Mouse (Mus musculus): ENCODE measurements around the gene Cpa1. TPM values are rescaled to one million over a fixed set of nuclear protein-coding genes. Genes with fewer than 3 reads are reported as not detected.

Cpa1 gene
- polyA plus RNA-seq, 1 experiment = 2,130 TPM

GRCm38 (mm10) chr6:30635361-30635862 lies 3.6 kb upstream of the Cpa1 start:
- 76% methylated on average over 8 of the region's 8 CpGs for WGBS
- DNase-seq (ENCODE audit: low read depth in 1 of 2, low spot score in 2 of 2) = no peak
- no peaks in the 10 kb centered on the region for H3K36me3 ChIP-seq (ENCODE audit: control insufficient read depth, insufficient read depth, low read length)
- no peak overlapping the region for H3K27ac ChIP-seq (ENCODE audit: insufficient read depth, low read length)
- H3K4me1 ChIP-seq (ENCODE audit: control insufficient read depth, insufficient read depth, insufficient read length) = no peaks in the 10 kb centered on the region
- no peaks in the 10 kb centered on the region for H3K27me3 ChIP-seq (ENCODE audit: control insufficient read depth, insufficient read depth, low read length)
- no peak overlapping the region for H3K4me3 ChIP-seq (ENCODE audit: extremely low read depth, insufficient read depth, insufficient read length)
- no peak for TF ChIP-seq CTCF (IDR thresholded peaks at IDR 0.05; ENCODE audit: extremely low read depth, insufficient read depth, insufficient read length, insufficient replicate concordance)
- TF ChIP-seq POLR2A (IDR thresholded peaks at IDR 0.05; ENCODE audit: low read depth, low read length) = no peak

DNA sequence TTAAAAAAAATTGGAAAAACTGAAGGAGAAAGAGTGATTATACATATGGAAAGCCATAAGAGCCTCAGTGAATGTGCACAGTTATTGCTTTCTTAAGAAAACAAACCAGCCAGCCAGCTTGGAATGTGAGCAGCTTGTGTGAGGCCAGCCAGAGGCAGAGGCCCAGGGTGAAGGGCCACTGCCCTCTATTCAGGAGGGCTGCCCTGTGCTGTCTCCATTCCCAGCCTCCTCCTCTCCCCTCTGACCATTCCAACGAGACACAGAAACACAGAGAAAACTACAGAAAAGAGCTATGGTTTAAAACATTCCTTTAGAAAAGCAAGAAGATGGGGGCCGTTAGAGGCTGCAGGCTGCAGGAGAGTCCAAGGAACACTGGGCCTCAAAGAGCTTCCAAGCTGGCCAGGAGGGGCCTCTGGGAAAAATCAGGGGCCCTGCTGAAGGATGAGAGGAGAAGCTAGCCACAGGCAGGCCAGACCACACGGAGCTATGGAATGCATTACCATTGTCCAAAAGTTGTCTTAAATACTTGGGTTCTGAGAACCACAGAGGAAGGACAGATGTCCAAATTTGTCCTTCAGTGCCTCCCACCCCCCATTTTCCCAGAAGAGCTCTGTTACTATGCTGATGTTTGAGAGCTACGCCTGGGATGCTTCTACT lies 2.7 kb upstream of the Cpa1 start:
- TF ChIP-seq POLR2A (IDR thresholded peaks at IDR 0.05; ENCODE audit: low read depth, low read length) = no peak
- TF ChIP-seq CTCF (IDR thresholded peaks at IDR 0.05; ENCODE audit: extremely low read depth, insufficient read depth, insufficient read length, insufficient replicate concordance) = no peak
- no peaks in the 10 kb centered on the region for H3K27me3 ChIP-seq (ENCODE audit: control insufficient read depth, insufficient read depth, low read length)
- H3K27ac ChIP-seq (ENCODE audit: insufficient read depth, low read length) = no peak overlapping the region
- H3K4me1 ChIP-seq (ENCODE audit: control insufficient read depth, insufficient read depth, insufficient read length) = no peaks in the 10 kb centered on the region
- no peak for DNase-seq (ENCODE audit: low read depth in 1 of 2, low spot score in 2 of 2)
- no peaks in the 10 kb centered on the region for H3K36me3 ChIP-seq (ENCODE audit: control insufficient read depth, insufficient read depth, low read length)
- no peak overlapping the region for H3K4me3 ChIP-seq (ENCODE audit: extremely low read depth, insufficient read depth, insufficient read length)
- WGBS = 82% methylated on average over 4 of the region's 4 CpGs

DNA sequence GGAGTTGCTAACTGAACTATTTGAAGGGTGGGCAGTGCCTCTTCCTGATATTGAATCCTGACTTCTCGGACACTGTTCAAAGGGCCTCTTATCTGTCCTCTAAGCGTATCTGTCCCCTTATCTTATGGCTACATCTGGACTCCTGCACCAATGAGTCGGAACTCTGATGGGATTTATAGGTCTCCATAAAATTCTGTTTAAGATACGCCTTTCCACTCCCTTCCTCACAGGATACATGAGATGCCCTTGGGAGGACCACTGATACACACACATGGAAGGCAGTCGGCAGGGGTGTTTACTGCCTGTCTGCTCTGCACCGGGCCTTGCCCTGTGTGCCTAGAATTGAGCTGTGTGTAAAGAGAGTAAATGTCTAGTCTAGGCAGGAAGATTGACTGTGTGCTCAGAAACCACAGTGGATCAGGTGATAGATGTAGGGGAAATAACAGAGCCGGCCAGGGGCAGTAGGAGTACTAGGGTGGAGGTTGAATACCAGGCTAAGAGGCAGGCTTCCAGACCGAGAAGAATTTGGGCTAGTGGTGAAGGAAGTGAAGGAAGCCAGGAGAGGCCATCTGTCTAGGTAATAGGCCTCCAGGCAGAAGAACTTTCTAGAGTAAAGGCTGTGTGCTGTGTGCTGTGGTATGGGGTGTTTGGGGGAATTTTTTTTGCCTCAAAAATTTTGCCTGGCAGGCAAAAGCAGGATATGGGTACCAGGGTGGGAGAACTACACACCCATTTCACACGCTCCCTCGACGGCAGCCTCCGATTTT lies 4.9 kb downstream of the Cpa1 start:
- 65% methylated on average over 12 of the region's 12 CpGs for WGBS

DNA sequence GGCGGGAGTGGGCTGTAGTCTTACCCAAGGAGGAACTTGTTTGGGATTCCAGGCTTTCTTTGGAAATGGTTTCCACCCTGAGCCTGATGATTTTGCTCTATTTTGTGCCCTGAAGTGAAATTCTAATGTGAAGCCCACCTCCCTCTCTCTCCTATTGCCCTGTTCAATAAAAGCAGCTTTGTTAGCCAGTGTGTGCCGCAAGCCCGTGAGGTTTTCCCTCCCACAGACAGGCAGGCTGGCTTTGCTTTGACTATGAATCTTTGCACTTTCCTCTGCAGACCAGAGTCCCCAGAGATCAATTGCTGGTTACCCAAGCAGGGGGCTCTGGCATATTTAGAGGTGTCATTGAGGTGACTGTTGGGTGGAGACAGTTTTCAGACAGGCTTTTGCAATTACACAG lies 5.4 kb downstream of the Cpa1 start:
- Histone ChIP-seq H3K27me3 (ENCODE audit: control insufficient read depth, insufficient read depth, low read length) (no peaks in the 10 kb centered on the region), H3K36me3 (ENCODE audit: control insufficient read depth, insufficient read depth, low read length) (no peaks in the 10 kb centered on the region), H3K4me3 (ENCODE audit: extremely low read depth, insufficient read depth, insufficient read length) (no peak overlapping the region), H3K27ac (ENCODE audit: insufficient read depth, low read length) (no peak overlapping the region), H3K4me1 (ENCODE audit: control insufficient read depth, insufficient read depth, insufficient read length) (no peaks in the 10 kb centered on the region)
- 79% methylated on average over 3 of the region's 3 CpGs for WGBS
- TF ChIP-seq CTCF (IDR thresholded peaks at IDR 0.05; ENCODE audit: extremely low read depth, insufficient read depth, insufficient read length, insufficient replicate concordance) = no peak
- no peak for TF ChIP-seq POLR2A (IDR thresholded peaks at IDR 0.05; ENCODE audit: low read depth, low read length)
- DNase-seq (ENCODE audit: low read depth in 1 of 2, low spot score in 2 of 2) = no peak

More for the DNA sequence above, 4.9 kb downstream of the Cpa1 start:
- Histone ChIP-seq H3K27me3 (ENCODE audit: control insufficient read depth, insufficient read depth, low read length) (no peaks in the 10 kb centered on the region), H3K36me3 (ENCODE audit: control insufficient read depth, insufficient read depth, low read length) (no peaks in the 10 kb centered on the region), H3K27ac (ENCODE audit: insufficient read depth, low read length) (no peak overlapping the region), H3K4me1 (ENCODE audit: control insufficient read depth, insufficient read depth, insufficient read length) (no peaks in the 10 kb centered on the region), H3K4me3 (ENCODE audit: extremely low read depth, insufficient read depth, insufficient read length) (no peak overlapping the region)
- TF ChIP-seq CTCF (IDR thresholded peaks at IDR 0.05; ENCODE audit: extremely low read depth, insufficient read depth, insufficient read length, insufficient replicate concordance) = no peak
- no peak for TF ChIP-seq POLR2A (IDR thresholded peaks at IDR 0.05; ENCODE audit: low read depth, low read length)
- DNase-seq (ENCODE audit: low read depth in 1 of 2, low spot score in 2 of 2) = no peak

DNA sequence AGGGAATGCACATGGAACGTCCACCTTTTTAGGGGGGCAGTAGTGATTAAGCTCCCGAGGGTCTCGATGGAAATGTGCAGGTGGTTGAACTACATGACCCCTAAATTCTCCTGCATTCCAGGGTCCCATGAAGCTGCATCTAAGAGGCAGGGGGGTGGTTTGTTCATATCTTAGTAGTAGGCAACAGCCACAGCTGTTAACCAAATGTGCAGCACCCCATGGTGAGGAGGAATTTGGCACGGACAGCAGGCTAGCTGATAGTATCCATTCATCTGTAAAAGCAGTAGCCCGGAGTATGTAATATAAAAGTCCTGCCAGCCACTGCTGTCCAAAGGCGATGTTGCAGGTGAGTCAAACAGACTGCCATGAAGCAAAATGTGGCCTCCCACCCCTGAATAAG lies 6.4 kb downstream of the Cpa1 start:
- no peak for TF ChIP-seq CTCF (IDR thresholded peaks at IDR 0.05; ENCODE audit: extremely low read depth, insufficient read depth, insufficient read length, insufficient replicate concordance)
- no peak for TF ChIP-seq POLR2A (IDR thresholded peaks at IDR 0.05; ENCODE audit: low read depth, low read length)
- Histone ChIP-seq H3K27ac (ENCODE audit: insufficient read depth, low read length) (no peak overlapping the region), H3K27me3 (ENCODE audit: control insufficient read depth, insufficient read depth, low read length) (no peaks in the 10 kb centered on the region), H3K4me3 (ENCODE audit: extremely low read depth, insufficient read depth, insufficient read length) (no peak overlapping the region), H3K36me3 (ENCODE audit: control insufficient read depth, insufficient read depth, low read length) (no peaks in the 10 kb centered on the region), H3K4me1 (ENCODE audit: control insufficient read depth, insufficient read depth, insufficient read length) (no peaks in the 10 kb centered on the region)
- WGBS = 90% methylated on average over 6 of the region's 6 CpGs
- no peak for DNase-seq (ENCODE audit: low read depth in 1 of 2, low spot score in 2 of 2)

GRCm38 (mm10) chr6:30649651-30650296 lies 10.8 kb downstream of the Cpa1 start:
- Histone ChIP-seq H3K4me1 (ENCODE audit: control insufficient read depth, insufficient read depth, insufficient read length) (no peaks in the 10 kb centered on the region), H3K27ac (ENCODE audit: insufficient read depth, low read length) (no peak overlapping the region), H3K4me3 (ENCODE audit: extremely low read depth, insufficient read depth, insufficient read length) (no peak overlapping the region), H3K36me3 (ENCODE audit: control insufficient read depth, insufficient read depth, low read length) (no peaks in the 10 kb centered on the region), H3K27me3 (ENCODE audit: control insufficient read depth, insufficient read depth, low read length) (no peaks in the 10 kb centered on the region)
- DNase-seq (ENCODE audit: low read depth in 1 of 2, low spot score in 2 of 2) = no peak
- WGBS = 91% methylated on average over 11 of the region's 11 CpGs
- TF ChIP-seq POLR2A (IDR thresholded peaks at IDR 0.05; ENCODE audit: low read depth, low read length) (no peak), CTCF (IDR thresholded peaks at IDR 0.05; ENCODE audit: extremely low read depth, insufficient read depth, insufficient read length, insufficient replicate concordance) (no peak)
